Mouse (Mus musculus) bone marrow macrophage, adult 2 months (primary cell): ENCODE data around the gene Mapk6.

ENCODE experiments used
- CTCF ChIP-seq: IDR thresholded peaks from 2 replicates; pipeline ENCODE4 v1.5.1; 2012; ENCODE audit warnings: low read depth, mild to moderate bottlenecking, low read length, moderate library complexity
- POLR2A ChIP-seq: IDR thresholded peaks from 2 replicates; pipeline ENCODE4 v1.6.1; 2012; ENCODE audit warnings: mild to moderate bottlenecking, low read depth, low read length, borderline replicate concordance

DNA sequence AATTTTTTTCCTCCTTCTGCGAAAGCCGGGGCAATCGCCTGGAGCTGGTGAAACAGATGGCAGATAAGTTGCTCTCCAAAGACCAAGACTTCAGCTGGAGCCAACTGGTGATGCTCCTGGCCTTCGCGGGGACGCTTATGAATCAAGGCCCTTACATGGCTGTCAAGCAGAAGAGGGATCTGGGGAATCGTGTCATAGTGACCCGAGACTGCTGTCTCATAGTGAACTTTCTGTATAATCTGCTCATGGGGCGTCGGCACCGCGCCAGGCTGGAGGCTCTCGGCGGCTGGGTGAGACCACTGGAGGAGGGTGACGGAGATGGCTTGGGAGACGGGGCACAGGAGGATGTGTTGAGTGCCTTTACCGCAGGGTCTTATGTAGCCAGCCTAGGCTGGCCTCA, 61.7 kb downstream of the Mapk6 start:
- TF ChIP-seq POLR2A (no peak), CTCF (no peak)
